Mouse (Mus musculus): ENCODE data around the gene Ccm2. TPM values are rescaled to one million over a fixed set of nuclear protein-coding genes. Genes with fewer than 3 reads are reported as not detected.
"Not testable (repeated sequence)": the region's sequence is repeated elsewhere in the genome, so short reads cannot be mapped to it uniquely, and the experiment has no call there.

Gene Ccm2
- total RNA-seq (2014; fragmentation: Nextera tagmentation) = 39.8 and 56.0 TPM in 2 replicates
- 39.8 and 55.5 TPM in 2 replicates for total RNA-seq (2017)

GRCm38 (mm10) chr11:6546205-6547013 is at the start of gene Ccm2:
Ccm2 (plus strand) TSS chr11:6546887.
- peak; percentile 82 for ATAC-seq (replicated peaks; ENCODE audit: poor library complexity, severe bottlenecking)

- ATAC-seq (replicated peaks; ENCODE audit: poor library complexity, severe bottlenecking) = peak; percentile 99
Measured at GRCm38 (mm10) chr11:6497311-6497948, 49.3 kb upstream of the Ccm2 start.

- no peak for ATAC-seq (replicated peaks; ENCODE audit: poor library complexity, severe bottlenecking)
Measured at GRCm38 (mm10) chr11:6502506-6502905, 44.2 kb upstream of the Ccm2 start.

GRCm38 (mm10) chr11:6504226-6504625 is 42.5 kb upstream of the Ccm2 start:
- ATAC-seq (replicated peaks; ENCODE audit: poor library complexity, severe bottlenecking) = no peak

GRCm38 (mm10) chr11:6504689-6505088 is 42.0 kb upstream of the Ccm2 start:
- peak; percentile 91 for ATAC-seq (replicated peaks; ENCODE audit: poor library complexity, severe bottlenecking)

- ATAC-seq (replicated peaks; ENCODE audit: poor library complexity, severe bottlenecking) = no peak
Measured at GRCm38 (mm10) chr11:6506516-6506915, 40.2 kb upstream of the Ccm2 start.

- peak; percentile 39 for ATAC-seq (replicated peaks; ENCODE audit: poor library complexity, severe bottlenecking)
Measured at GRCm38 (mm10) chr11:6508269-6508876, 38.3 kb upstream of the Ccm2 start.

- no peak for ATAC-seq (replicated peaks; ENCODE audit: poor library complexity, severe bottlenecking)
Measured at GRCm38 (mm10) chr11:6514837-6515236, 31.9 kb upstream of the Ccm2 start.

GRCm38 (mm10) chr11:6519491-6520033 is 27.1 kb upstream of the Ccm2 start:
- ATAC-seq (replicated peaks; ENCODE audit: poor library complexity, severe bottlenecking) = peak; percentile 65

- peak; percentile 74 for ATAC-seq (replicated peaks; ENCODE audit: poor library complexity, severe bottlenecking)
Measured at GRCm38 (mm10) chr11:6520507-6521173, 26.0 kb upstream of the Ccm2 start, which contains the start of gene Myo1g. Myo1g (minus strand) TSS chr11:6520965.

GRCm38 (mm10) chr11:6522782-6523525 is 23.7 kb upstream of the Ccm2 start:
- ATAC-seq (replicated peaks; ENCODE audit: poor library complexity, severe bottlenecking) = peak; percentile 59

GRCm38 (mm10) chr11:6523662-6524088 is 23.0 kb upstream of the Ccm2 start:
- ATAC-seq (replicated peaks; ENCODE audit: poor library complexity, severe bottlenecking) = no peak

- no peak for ATAC-seq (replicated peaks; ENCODE audit: poor library complexity, severe bottlenecking)
Measured at GRCm38 (mm10) chr11:6524165-6524879, 22.4 kb upstream of the Ccm2 start.

GRCm38 (mm10) chr11:6524880-6525238 is 21.8 kb upstream of the Ccm2 start:
- no peak for ATAC-seq (replicated peaks; ENCODE audit: poor library complexity, severe bottlenecking)

GRCm38 (mm10) chr11:6525241-6525640 is 21.4 kb upstream of the Ccm2 start:
- ATAC-seq (replicated peaks; ENCODE audit: poor library complexity, severe bottlenecking) = no peak

GRCm38 (mm10) chr11:6526526-6527255 is 20.0 kb upstream of the Ccm2 start:
- ATAC-seq (replicated peaks; ENCODE audit: poor library complexity, severe bottlenecking) = not testable (repeated sequence)

GRCm38 (mm10) chr11:6527256-6528185 is 19.2 kb upstream of the Ccm2 start:
- ATAC-seq (replicated peaks; ENCODE audit: poor library complexity, severe bottlenecking) = peak; percentile 8; the same call in 1 of the 2 replicates

Measured in granulocyte monocyte progenitor cell, adult 5-6 weeks (primary cell).